Mouse (Mus musculus) layer of hippocampus, postnatal 25 days (tissue): ENCODE results near the gene Gmfg. TPM values are rescaled to one million over a fixed set of nuclear protein-coding genes. Genes with fewer than 3 reads are reported as not detected.

Source experiments
- DNase-seq, 2 experiments: peaks; one replicate each; pipeline ENCODE4 v3.0.0; 2022; ENCODE audit warnings: mixed read lengths in 2 of 2, low spot score in 1 of 2; ENCODE audit errors: extremely low spot score in 1 of 2
- total RNA-seq, 2 experiments: library from RNA; stranded (reverse); gene quantifications; 2 replicates each; pipeline ENCODE4 v1.2.3; 2021

The Gmfg gene
- total RNA-seq, 2 experiments from 2014 or later: 1.3 to 2.3 TPM

DNA sequence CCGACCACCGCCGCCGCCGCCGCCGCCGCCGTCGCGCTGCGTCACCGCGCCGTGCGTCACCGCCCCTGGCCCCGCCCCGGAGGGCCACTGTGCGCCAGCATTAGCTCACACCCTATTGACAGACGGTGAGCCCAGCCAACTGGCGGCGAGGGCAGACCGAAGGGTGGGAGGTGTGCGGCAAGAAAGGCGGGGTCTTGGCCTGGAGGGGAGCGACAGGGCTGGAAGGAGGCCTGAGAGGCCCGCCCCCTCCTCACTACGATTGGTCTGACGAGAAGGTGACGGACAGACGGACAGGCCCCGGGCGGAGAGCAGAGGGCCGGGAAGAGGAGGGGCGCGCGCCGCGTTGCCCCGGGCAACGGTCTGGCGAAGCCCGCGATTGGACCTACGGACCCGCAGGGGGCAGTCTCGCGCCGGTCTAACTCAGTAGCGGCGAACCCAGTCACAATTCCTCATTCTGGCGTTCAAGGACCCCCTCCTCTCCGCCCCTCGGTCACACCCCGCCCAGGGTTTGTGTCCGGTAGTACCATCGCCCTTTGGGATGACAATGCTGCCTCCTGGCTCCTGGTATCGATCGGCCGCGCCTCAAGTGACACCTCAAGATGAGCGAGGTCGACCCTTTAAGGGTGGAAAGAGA lies 859 bp upstream of the Gmfg start:
- DNase-seq: peak; percentile 97 to 98

DNA sequence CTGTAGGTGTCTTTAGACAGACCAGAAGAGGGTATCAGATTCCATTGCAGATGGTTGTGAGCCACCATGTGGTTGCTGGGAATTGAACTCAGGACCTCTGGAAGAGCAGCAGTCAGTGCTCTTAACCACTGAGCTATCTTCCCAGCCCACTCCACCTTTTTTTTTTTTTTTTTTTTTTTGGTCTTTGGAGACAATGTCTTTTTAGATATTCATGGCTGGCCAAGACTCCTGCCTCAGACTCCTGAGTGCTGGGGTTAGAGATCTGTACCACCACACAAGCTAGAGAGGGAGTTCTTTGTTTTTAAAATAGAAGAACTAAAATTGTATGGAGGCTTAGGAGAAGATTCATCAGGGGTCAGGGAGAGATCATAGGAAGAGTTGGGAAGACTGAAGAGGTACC lies 717 bp downstream of the Gmfg start:
- no peak for DNase-seq

DNA sequence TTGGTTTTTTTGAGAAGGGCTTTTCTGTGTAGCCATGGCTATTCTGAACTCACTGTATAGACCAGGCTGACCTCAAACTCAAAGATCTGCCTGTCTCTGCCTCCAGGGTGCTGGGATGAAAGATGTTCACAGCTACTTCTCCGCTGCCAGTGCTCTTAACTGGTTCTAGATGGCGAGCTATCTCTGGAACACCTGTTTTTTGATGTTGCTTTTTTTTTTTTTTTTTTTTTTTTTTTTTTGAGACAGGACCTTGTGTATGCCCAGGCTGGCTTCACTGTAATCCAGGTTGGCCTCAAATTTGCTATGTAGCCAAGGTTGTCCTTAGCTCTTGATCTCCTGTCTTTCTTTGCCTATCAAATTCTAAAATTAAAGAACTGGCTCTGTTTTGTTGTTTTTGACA lies 1.5 kb downstream of the Gmfg start:
- no peak for DNase-seq

DNA sequence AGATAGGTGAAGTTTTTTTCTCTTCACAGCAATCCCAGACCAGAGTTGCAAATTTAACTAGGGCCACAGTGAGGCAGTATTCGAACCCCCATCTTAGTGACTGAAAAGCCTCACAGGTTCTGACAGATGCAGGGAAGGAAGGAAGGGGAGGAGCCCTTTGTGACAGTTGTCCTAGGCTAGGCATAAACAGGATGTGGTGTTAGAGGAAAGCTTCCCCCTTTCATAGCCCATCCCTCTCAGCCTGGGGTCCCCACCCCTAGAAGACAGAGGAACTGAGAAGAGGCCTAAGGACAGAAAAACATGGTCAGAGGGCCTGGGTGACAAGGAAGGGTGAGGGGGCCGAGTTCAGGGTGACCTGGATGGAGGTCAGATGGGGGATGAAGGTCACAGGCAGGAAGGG lies 3.5 kb downstream of the Gmfg start:
- no peak for DNase-seq

GRCm38 (mm10) chr7:28441776-28442485 lies 4.7 kb downstream of the Gmfg start:
- DNase-seq: no peak

DNA sequence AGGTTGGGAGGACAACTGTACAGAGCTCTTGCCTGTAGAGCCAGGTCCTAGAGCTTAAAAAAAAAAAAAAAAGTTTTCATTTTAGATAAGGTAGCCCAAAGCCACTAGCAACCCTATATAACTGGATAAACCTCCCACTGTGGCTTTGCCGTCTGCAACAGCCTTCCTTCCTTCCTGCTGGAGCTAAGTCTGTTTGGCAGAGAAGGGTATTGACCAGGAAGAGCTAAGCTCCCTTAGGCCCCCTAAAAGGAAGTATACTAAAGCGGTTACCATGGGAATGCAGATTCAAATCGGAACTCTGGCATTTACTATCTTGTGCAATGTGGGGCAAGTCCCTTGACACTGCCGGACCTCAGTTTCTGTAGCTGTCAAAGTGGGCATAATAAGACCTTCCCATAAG lies 5.4 kb downstream of the Gmfg start:
- DNase-seq: no peak

GRCm38 (mm10) chr7:28444344-28444974 lies 7.2 kb downstream of the Gmfg start:
- no peak for DNase-seq

DNA sequence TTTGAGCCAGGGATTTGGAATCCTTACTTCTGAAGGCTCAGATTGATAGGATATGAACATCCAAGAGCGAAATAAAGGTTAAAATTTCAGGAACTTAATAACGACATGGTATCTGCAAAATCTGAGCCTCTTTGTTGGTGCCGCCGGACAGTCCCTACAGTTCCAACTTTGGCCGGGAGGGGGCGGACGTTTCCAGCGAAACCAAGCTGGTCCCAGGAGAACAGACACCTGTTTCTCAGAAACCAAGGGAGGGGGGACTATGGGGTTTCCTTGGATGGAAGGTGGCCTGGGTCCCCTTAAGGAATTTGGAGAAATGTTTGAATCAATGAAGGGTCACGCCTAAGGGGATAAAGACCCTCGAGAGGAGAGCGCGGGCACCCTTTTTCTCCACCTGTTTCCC lies 9.2 kb downstream of the Gmfg start:
- peak; percentile 94 to 99 for DNase-seq

- no peak for DNase-seq
Measured at GRCm38 (mm10) chr7:28447101-28447830, 10.0 kb downstream of the Gmfg start.

DNA sequence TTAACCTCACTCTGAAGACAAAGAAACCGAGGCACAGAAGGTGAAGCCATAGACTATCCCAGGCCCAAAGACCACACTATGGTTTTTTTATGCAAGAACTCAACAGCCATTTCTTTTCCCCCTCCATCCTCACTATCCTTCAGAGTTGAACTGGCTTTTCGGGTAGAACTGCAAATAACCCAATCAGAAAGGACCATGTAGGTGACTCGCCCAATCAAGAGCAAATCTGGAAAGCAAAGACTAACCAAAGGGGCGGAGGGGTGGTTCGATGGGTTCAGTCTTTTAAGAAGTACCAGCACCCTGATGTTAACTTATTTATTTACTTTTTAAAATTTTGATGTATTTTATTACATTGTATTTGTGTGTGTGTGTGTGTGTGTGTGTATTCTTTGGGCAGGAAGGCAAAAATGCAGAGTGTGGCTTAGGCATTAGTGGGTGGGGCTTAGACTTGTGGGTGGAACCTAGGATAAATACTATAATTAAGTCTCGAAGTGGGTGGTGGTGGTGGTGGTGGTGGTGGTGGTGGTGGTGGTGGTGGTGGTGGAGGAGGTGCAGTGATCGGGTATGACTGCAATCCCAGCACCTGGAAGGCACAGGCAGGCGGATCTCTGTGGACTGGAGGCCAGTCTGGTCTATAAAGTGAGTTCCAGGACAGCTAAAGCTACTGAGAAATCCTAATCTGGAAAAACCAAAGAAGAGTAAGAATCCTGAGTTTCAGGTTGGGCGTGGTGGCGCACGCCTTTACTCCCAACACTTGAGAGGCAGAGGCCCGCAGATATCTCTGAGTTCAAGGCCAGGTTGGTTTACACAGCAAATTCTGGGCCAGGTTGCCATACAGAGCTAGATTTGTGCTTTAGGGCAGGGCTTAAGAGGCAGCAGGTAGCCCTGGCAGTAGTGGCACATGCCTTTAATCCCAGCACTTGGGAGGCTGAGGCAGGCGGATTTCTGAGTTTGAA lies 10.9 kb downstream of the Gmfg start:
- DNase-seq: no peak

DNA sequence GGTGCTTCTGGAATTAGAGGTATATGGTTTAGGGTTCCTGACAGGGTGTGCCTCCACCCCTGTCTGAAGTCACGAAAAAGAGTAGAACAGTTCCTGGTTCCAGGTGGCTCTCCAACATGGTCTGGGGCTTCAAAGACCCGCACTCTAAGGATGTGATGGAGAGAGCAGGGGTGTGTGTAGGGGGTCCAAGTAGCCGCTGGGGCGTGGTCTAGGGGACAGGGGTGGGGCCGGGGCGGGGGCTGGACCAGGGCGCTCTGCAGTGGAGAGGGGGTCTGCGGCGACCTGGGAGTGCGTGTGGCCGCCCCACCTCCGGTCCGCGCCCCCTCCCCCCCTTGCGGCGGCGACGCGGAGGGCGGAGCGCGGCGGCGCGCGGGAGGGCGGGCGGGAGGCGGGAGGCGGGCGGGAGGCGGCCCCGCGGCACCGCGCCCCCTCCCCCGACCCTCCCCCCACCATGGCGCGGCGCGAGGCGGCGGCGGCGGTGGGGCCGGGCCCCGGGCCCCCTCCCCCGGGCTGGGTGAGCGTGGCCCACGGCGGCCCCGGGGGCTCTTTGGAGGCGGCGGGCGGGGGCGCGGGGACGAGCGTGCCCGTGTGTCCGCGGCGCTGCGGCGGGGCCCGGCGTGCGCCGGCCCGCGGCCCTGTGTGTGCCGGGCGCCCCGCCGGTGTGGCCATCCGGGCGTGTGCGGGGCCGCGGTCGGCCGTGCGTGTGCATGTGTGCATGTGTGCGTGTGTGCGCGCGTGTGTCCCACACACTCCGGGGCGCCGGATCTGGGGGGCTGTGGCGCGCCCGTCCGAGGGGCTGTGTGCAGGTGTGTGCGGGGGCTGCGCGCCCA lies 14.5 kb downstream of the Gmfg start, which contains the start of gene Lrfn1:
Lrfn1 (plus strand) TSS at position 450 of the 830 bp plus-strand sequence.
- DNase-seq: no peak

GRCm38 (mm10) chr7:28452361-28453005 lies 15.2 kb downstream of the Gmfg start:
- no peak for DNase-seq

GRCm38 (mm10) chr7:28460361-28460760 lies 23.1 kb downstream of the Gmfg start:
- no peak for DNase-seq

DNA sequence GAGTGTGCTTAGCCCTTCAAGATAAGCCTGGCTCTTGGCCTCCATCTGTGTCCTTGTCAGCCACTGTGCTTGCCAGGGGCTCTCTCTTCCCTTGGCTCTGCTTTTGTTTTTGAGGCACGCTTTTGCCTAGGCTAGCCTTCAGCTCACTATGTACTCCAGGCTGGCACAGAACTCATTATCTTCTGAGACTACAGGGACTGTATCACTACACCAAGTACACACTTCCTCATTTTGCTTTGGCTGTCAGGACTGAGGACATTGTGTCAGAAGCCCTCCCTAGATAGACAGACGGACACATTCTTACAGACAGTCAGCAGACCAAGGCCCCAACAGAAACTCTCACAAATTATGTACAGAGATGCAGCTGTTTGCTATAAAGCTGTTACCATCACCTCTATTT lies 25.5 kb downstream of the Gmfg start:
- no peak for DNase-seq

DNA sequence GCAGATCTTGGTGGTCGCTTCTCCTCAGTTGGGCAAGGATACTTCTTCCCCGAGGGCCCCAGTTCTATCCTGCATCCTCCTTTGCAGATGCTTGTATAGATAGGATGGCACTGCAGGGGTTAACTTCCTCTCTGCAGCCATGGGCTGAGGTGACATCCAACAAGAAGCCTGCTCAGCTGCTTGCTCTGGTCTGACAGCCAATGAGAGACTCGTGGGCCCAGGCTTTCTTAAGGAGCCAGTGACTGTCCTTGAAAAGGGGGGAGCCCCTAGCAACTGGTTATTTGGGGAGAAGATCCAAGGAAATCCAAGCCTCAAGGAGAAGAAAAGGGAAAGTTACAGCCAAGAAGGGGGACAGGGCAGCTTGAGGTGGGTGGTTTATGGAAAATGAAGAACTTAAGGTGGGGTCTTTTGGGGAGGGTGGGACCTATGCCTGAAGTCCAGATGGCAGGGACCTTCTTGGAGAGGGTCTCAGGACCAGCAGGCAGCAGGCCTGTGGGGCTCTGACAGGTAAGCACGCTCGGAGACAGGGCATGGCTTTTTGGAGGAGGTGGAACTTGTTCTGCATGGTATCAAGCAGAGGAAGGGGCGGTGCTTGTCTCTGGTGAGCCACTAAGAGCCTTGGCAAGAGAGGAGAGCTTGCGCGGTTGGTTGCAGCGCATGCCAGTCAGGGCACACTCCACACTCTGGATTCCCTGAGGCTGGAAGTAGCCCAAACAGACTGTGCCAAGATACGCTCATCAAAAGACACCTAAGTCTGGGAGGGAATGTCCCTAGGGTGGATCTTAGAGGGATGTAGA lies 27.4 kb downstream of the Gmfg start:
- peak; percentile 64 to 74 for DNase-seq

DNA sequence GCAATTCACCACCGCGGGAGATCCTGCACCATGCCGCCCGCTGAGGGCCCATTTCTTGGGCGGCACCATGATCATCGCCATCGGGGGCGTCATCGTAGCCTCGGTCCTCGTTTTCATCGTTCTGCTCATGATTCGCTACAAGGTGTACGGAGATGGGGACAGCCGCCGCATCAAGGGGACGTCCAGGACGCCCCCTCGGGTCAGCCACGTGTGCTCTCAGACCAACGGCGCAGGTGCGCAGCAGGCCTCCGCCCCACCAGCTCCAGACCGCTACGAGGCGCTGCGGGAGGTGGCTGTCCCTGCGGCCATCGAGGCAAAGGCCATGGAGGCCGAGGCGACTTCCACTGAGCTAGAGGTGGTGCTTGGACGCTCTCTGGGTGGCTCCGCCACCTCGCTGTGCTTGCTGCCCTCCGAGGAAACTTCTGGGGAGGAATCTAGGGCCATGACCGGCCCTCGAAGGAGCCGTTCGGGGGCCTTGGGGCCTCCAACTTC lies 29.5 kb downstream of the Gmfg start:
- no peak for DNase-seq

GRCm38 (mm10) chr7:28467213-28467751 lies 30.0 kb downstream of the Gmfg start:
- no peak for DNase-seq
